Mouse (Mus musculus): ENCODE data around the gene Slc6a5.

The Slc6a5 gene

GRCm38 (mm10) chr7:49909850-49910249 is at the start of gene Slc6a5:
TSS of gene Slc6a5 (plus strand) at chr7:49910146.
- DNase-seq (ENCODE audit: low spot score in 2 of 2), result no peak

GRCm38 (mm10) chr7:49861196-49861595 is 48.8 kb upstream of the Slc6a5 start:
- DNase-seq (ENCODE audit: low spot score in 2 of 2), result no peak

GRCm38 (mm10) chr7:49863753-49864152 is 46.2 kb upstream of the Slc6a5 start:
- no peak for DNase-seq (ENCODE audit: low spot score in 2 of 2)

- DNase-seq (ENCODE audit: low spot score in 2 of 2), result no peak
Measured at GRCm38 (mm10) chr7:49869656-49870055, 40.3 kb upstream of the Slc6a5 start.

GRCm38 (mm10) chr7:49870276-49870675 is 39.7 kb upstream of the Slc6a5 start:
- no peak for DNase-seq (ENCODE audit: low spot score in 2 of 2)

- no peak for DNase-seq (ENCODE audit: low spot score in 2 of 2)
Measured at GRCm38 (mm10) chr7:49877307-49877706, 32.6 kb upstream of the Slc6a5 start.

- no peak for DNase-seq (ENCODE audit: low spot score in 2 of 2)
Measured at GRCm38 (mm10) chr7:49879051-49879450, 30.9 kb upstream of the Slc6a5 start.

- DNase-seq (ENCODE audit: low spot score in 2 of 2), result no peak
Measured at GRCm38 (mm10) chr7:49879998-49880707, 29.8 kb upstream of the Slc6a5 start.

GRCm38 (mm10) chr7:49882288-49882687 is 27.7 kb upstream of the Slc6a5 start:
- DNase-seq (ENCODE audit: low spot score in 2 of 2), result no peak

- DNase-seq (ENCODE audit: low spot score in 2 of 2), result no peak
Measured at GRCm38 (mm10) chr7:49882694-49883389, 27.1 kb upstream of the Slc6a5 start.

GRCm38 (mm10) chr7:49887776-49888390 is 22.1 kb upstream of the Slc6a5 start:
- no peak for DNase-seq (ENCODE audit: low spot score in 2 of 2)

- no peak for DNase-seq (ENCODE audit: low spot score in 2 of 2)
Measured at GRCm38 (mm10) chr7:49894786-49895185, 15.2 kb upstream of the Slc6a5 start.

GRCm38 (mm10) chr7:49895296-49895695 is 14.7 kb upstream of the Slc6a5 start:
- DNase-seq (ENCODE audit: low spot score in 2 of 2), result no peak

- no peak for DNase-seq (ENCODE audit: low spot score in 2 of 2)
Measured at GRCm38 (mm10) chr7:49902003-49902552, 7.9 kb upstream of the Slc6a5 start.

- DNase-seq (ENCODE audit: low spot score in 2 of 2), result no peak
Measured at GRCm38 (mm10) chr7:49907191-49908171, 2.5 kb upstream of the Slc6a5 start.

GRCm38 (mm10) chr7:49908181-49908855 is 1.6 kb upstream of the Slc6a5 start:
- DNase-seq (ENCODE audit: low spot score in 2 of 2), result no peak

- no peak for DNase-seq (ENCODE audit: low spot score in 2 of 2)
Measured at GRCm38 (mm10) chr7:49908990-49909411, 945 bp upstream of the Slc6a5 start.

- DNase-seq (ENCODE audit: low spot score in 2 of 2), result no peak
Measured at GRCm38 (mm10) chr7:49910361-49910760, 415 bp downstream of the Slc6a5 start.

GRCm38 (mm10) chr7:49911147-49911946 is 1.4 kb downstream of the Slc6a5 start:
- DNase-seq (ENCODE audit: low spot score in 2 of 2), result no peak

- DNase-seq (ENCODE audit: low spot score in 2 of 2), result no peak
Measured at GRCm38 (mm10) chr7:49911947-49912262, 2.0 kb downstream of the Slc6a5 start.
